Mouse (Mus musculus) myocyte (in vitro differentiated cells): Measurements from ENCODE around the gene Adal. TPM values are rescaled to one million over a fixed set of nuclear protein-coding genes. Genes with fewer than 3 reads are reported as not detected.

Source experiments
- H3K27me3 ChIP-seq: one replicate; pipeline ENCODE4 v1.6.1; 2011; ENCODE audit not compliant: control insufficient read depth, insufficient read depth, insufficient read length
- H3K36me3 ChIP-seq: one replicate; pipeline ENCODE4 v1.6.1; 2011; ENCODE audit not compliant: control insufficient read depth, insufficient read depth
- H3K4me2 ChIP-seq: one replicate; pipeline ENCODE4 v1.6.1; 2011; ENCODE audit warnings: low read depth, control low read depth
- H3K4me3 ChIP-seq: one replicate; pipeline ENCODE4 v1.5.1; 2011; ENCODE audit warnings: mild to moderate bottlenecking, control low read depth, moderate library complexity
- H3K79me2 ChIP-seq: one replicate; pipeline ENCODE4 v1.6.1; 2011; ENCODE audit not compliant: control insufficient read depth, insufficient read depth
- H3ac ChIP-seq: one replicate; pipeline ENCODE4 v1.6.1; 2011; ENCODE audit not compliant: control insufficient read depth, insufficient read length
- CEBPB ChIP-seq: IDR thresholded peaks from 2 replicates; pipeline ENCODE4 v1.6.1; 2011; ENCODE audit warnings: mild to moderate bottlenecking, moderate library complexity; ENCODE audit not compliant: poor library complexity, insufficient read depth, severe bottlenecking
- E2F4 ChIP-seq: IDR thresholded peaks from one replicate; pipeline ENCODE4 v1.6.1; 2011; ENCODE audit warnings: mild to moderate bottlenecking, control low read depth, moderate library complexity; ENCODE audit not compliant: insufficient read depth
- MAX ChIP-seq: IDR thresholded peaks from one replicate; pipeline ENCODE4 v1.6.1; 2011; ENCODE audit warnings: low read depth, mild to moderate bottlenecking, control low read depth
- MYOD1 ChIP-seq, 3 experiments: IDR thresholded peaks; one replicate each; pipeline ENCODE4 v1.6.1; 2011; ENCODE audit warnings: control low read depth in 2 of 3, low read depth in 2 of 3, mild to moderate bottlenecking in 2 of 3, moderate library complexity in 1 of 3; ENCODE audit not compliant: insufficient read length in 2 of 3, control insufficient read depth in 1 of 3
- MYOG ChIP-seq, 3 experiments: IDR thresholded peaks; one replicate each; pipeline ENCODE4 v1.6.1; 2011; ENCODE audit warnings: control low read depth in 2 of 3, low read depth in 2 of 3, mild to moderate bottlenecking in 2 of 3; ENCODE audit not compliant: insufficient read length in 2 of 3, control insufficient read depth in 1 of 3, insufficient read depth in 1 of 3
- POLR2A ChIP-seq: IDR thresholded peaks from one replicate; pipeline ENCODE4 v1.6.1; 2011; ENCODE audit warnings: low read depth, mild to moderate bottlenecking, control low read depth, moderate library complexity; ENCODE audit not compliant: insufficient read length
- POLR2AphosphoS2 ChIP-seq: IDR thresholded peaks from one replicate; pipeline ENCODE4 v1.6.1; 2011; ENCODE audit warnings: low read depth, control low read depth; ENCODE audit not compliant: insufficient read length
- REST ChIP-seq: IDR thresholded peaks from one replicate; pipeline ENCODE4 v1.6.1; 2011; ENCODE audit warnings: mild to moderate bottlenecking, control low read depth, moderate library complexity; ENCODE audit not compliant: insufficient read depth, insufficient read length
- SRF ChIP-seq: IDR thresholded peaks from one replicate; pipeline ENCODE4 v1.6.1; 2011; ENCODE audit warnings: low read depth; ENCODE audit not compliant: control insufficient read depth, insufficient read length
- TCF12 ChIP-seq: IDR thresholded peaks from one replicate; pipeline ENCODE4 v1.6.1; 2011; ENCODE audit warnings: mild to moderate bottlenecking, control low read depth; ENCODE audit not compliant: poor library complexity, insufficient read depth, severe bottlenecking
- TCF3 ChIP-seq: IDR thresholded peaks from one replicate; pipeline ENCODE4 v1.6.1; 2011; ENCODE audit warnings: low read depth, control low read depth; ENCODE audit not compliant: insufficient read length
- USF1 ChIP-seq: IDR thresholded peaks from one replicate; pipeline ENCODE4 v1.6.1; 2011; ENCODE audit warnings: low read depth, mild to moderate bottlenecking, control low read depth, moderate library complexity
- polyA plus RNA-seq: library from polyadenylated mRNA; unstranded; fragments of >200 nt; fragmentation: generic; extraction: Trizol; gene quantifications from one replicate; pipeline ENCODE4 v1.2.1, GENCODE M21; 2012; ENCODE audit warnings: missing spikeins

The Adal gene
- polyA plus RNA-seq, 1 experiment = 1.5 TPM

- TF ChIP-seq CEBPB = peak; percentile 47; the same call in 1 of the 2 replicates
- no peak for TF ChIP-seq TCF12
- TF ChIP-seq MYOD1 (IDR thresholded peaks at IDR 0.05; ENCODE audit: control insufficient read depth in 1 of 3, insufficient read length in 2 of 3, low read depth in 2 of 3) = no peak
- TF ChIP-seq MYOG (IDR thresholded peaks at IDR 0.05; ENCODE audit: control insufficient read depth in 1 of 3, insufficient read depth in 1 of 3, insufficient read length in 2 of 3, low read depth in 2 of 3) = no peak
- TF ChIP-seq E2F4 = no peak
- TF ChIP-seq POLR2A = no peak
- TF ChIP-seq SRF = no peak
- no peak overlapping the region for H3K4me3 ChIP-seq
- no peaks in the 10 kb centered on the region for H3K36me3 ChIP-seq
These were observed 2.9 kb upstream of the Adal start for GRCm38 (mm10) chr2:121137371-121137770.

GRCm38 (mm10) chr2:121139266-121140017, 786 bp upstream of the Adal start:
- peak overlapping the region; percentile 74 for H3K4me2 ChIP-seq
- peak overlapping the region; percentile 26 for H3K4me3 ChIP-seq
- H3K27me3 ChIP-seq = no peaks in the 10 kb centered on the region
- peak overlapping the region; percentile 90 for H3ac ChIP-seq
- no peaks in the 10 kb centered on the region for H3K36me3 ChIP-seq
- no peaks in the 10 kb centered on the region for H3K79me2 ChIP-seq
- TF ChIP-seq POLR2A (no peak), USF1 (no peak), REST (no peak), E2F4 (no peak), POLR2AphosphoS2 (no peak), TCF12 (no peak), SRF (no peak), TCF3 (no peak), MAX (no peak), CEBPB (no peak), MYOG (IDR thresholded peaks at IDR 0.05; ENCODE audit: control insufficient read depth in 1 of 3, insufficient read depth in 1 of 3, insufficient read length in 2 of 3, low read depth in 2 of 3) (no peak), MYOD1 (IDR thresholded peaks at IDR 0.05; ENCODE audit: control insufficient read depth in 1 of 3, insufficient read length in 2 of 3, low read depth in 2 of 3) (no peak)

More at GRCm38 (mm10) chr2:121137371-121137770, 2.9 kb upstream of the Adal start:
- H3K27me3 ChIP-seq = no peaks in the 10 kb centered on the region
- H3K79me2 ChIP-seq = no peaks in the 10 kb centered on the region
- no peak overlapping the region for H3K4me2 ChIP-seq
- no peak overlapping the region for H3ac ChIP-seq

- H3K4me2 ChIP-seq = peak overlapping the region; percentile 74
- TF ChIP-seq POLR2A = no peak
- H3K4me3 ChIP-seq = peak overlapping the region; percentile 26
- H3ac ChIP-seq = no peak overlapping the region
- H3K27me3 ChIP-seq = no peaks in the 10 kb centered on the region
- no peaks in the 10 kb centered on the region for H3K36me3 ChIP-seq
- H3K79me2 ChIP-seq = no peaks in the 10 kb centered on the region
These were observed 1.2 kb downstream of the Adal start for GRCm38 (mm10) chr2:121141216-121142035.

- no peaks in the 10 kb centered on the region for H3K27me3 ChIP-seq
- no peaks in the 10 kb centered on the region for H3K36me3 ChIP-seq
- no peak overlapping the region for H3K4me3 ChIP-seq
- no peak overlapping the region for H3ac ChIP-seq
- no peak overlapping the region for H3K4me2 ChIP-seq
- TF ChIP-seq E2F4 (no peak), POLR2A (no peak), SRF (no peak), POLR2AphosphoS2 (no peak), TCF12 (no peak), MAX (no peak)
- H3K79me2 ChIP-seq = no peaks in the 10 kb centered on the region
These were observed 2.2 kb downstream of the Adal start for GRCm38 (mm10) chr2:121142415-121142814.

- Histone ChIP-seq H3K4me3 (no peak overlapping the region), H3K36me3 (no peaks in the 10 kb centered on the region), H3ac (no peak overlapping the region), H3K27me3 (no peaks in the 10 kb centered on the region), H3K4me2 (no peak overlapping the region), H3K79me2 (no peaks in the 10 kb centered on the region)
- TF ChIP-seq TCF3 = no peak
- no peak for TF ChIP-seq REST
- no peak for TF ChIP-seq MYOG (IDR thresholded peaks at IDR 0.05; ENCODE audit: control insufficient read depth in 1 of 3, insufficient read depth in 1 of 3, insufficient read length in 2 of 3, low read depth in 2 of 3)
- no peak for TF ChIP-seq USF1
- TF ChIP-seq SRF = no peak
- TF ChIP-seq CEBPB = no peak
These were observed 9.5 kb downstream of the Adal start for GRCm38 (mm10) chr2:121149679-121150078.
